Mouse (Mus musculus): Measurements from ENCODE around the gene S100a5. TPM values are rescaled to one million over a fixed set of nuclear protein-coding genes. Genes with fewer than 3 reads are reported as not detected.
A peak's percentile ranks its signal among the peaks of the same experiment; 100 is the strongest.

S100a5 gene
- polyA plus RNA-seq, 2 experiments, result not detected

DNA sequence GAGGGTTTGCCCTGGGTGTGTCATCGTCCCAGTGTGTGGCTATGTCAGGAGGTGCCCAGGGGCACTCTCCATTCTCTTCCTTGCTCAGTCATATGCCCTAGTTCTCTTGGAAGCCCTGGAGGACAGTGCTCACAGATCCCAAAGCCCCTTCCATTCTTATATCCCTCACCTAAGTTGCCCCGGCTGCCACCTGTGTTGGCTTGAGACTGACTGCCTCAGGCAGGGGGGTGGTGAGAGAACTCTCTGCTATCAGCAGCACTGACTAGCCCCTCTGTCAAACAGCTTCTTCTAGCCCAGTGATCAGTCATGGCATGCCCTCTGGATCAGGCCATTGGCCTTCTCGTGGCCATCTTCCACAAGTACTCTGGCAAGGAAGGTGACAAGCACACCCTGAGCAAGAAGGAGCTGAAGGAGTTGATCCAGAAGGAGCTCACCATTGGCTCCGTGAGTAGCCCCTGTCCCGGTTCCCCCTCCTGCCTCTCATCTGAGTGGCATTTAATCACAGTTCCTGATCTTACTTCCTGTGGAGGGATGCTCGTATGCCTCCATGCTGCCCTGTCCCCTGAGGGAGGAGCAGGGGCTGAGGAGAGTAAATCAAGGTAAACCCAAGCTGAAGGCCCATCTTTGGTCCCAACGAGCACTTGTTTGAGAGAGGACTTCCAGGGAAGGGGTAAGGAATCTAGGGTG is 5.3 kb downstream of the S100a5 start:
- Histone ChIP-seq H3K4me1 (replicated peaks; ENCODE audit: control insufficient read depth in 2 of 2, insufficient read depth in 2 of 2, low read length in 1 of 2) (no peaks in the 10 kb centered on the region), H3K36me3 (replicated peaks; ENCODE audit: control insufficient read depth, insufficient read depth, low read depth) (no peaks in the 10 kb centered on the region), H3K9ac (replicated peaks) (no peak overlapping the region), H3K4me2 (ENCODE audit: low read depth) (no peak overlapping the region), H3K4me3 (ENCODE audit: insufficient read depth in 1 of 2, low read depth in 2 of 2, low read length in 2 of 2) (no peak overlapping the region), H3K9me3 (ENCODE audit: control insufficient read depth, low read length) (no peaks in the 10 kb centered on the region), H3K27me3 (ENCODE audit: control insufficient read depth, insufficient read depth, low read length) (no peaks in the 10 kb centered on the region), H3K27ac (no peak overlapping the region)
- no peak for TF ChIP-seq CTCF (IDR thresholded peaks at IDR 0.05; ENCODE audit: low read depth)
- no peak for TF ChIP-seq EP300 (IDR thresholded peaks at IDR 0.05; ENCODE audit: low read depth)
- 28% methylated on average over 7 of the region's 7 CpGs for WGBS (ENCODE audit: insufficient replicate concordance)
- ATAC-seq (ENCODE audit: insufficient read depth) (no peak), DNase-seq (ENCODE audit: low read depth in 3 of 3, low spot score in 3 of 3) (no peak)

GRCm38 (mm10) chr3:90614148-90614530 is 5.8 kb downstream of the S100a5 start:
- ATAC-seq (ENCODE audit: insufficient read depth) (no peak), DNase-seq (ENCODE audit: low read depth in 3 of 3, low spot score in 3 of 3) (no peak)
- TF ChIP-seq CTCF (IDR thresholded peaks at IDR 0.05; ENCODE audit: low read depth) (no peak), EP300 (IDR thresholded peaks at IDR 0.05; ENCODE audit: low read depth) (no peak)
- Histone ChIP-seq H3K27me3 (ENCODE audit: control insufficient read depth, insufficient read depth, low read length) (no peaks in the 10 kb centered on the region), H3K9ac (replicated peaks) (no peak overlapping the region), H3K4me3 (ENCODE audit: insufficient read depth in 1 of 2, low read depth in 2 of 2, low read length in 2 of 2) (no peak overlapping the region), H3K4me2 (ENCODE audit: low read depth) (no peak overlapping the region), H3K4me1 (replicated peaks; ENCODE audit: control insufficient read depth in 2 of 2, insufficient read depth in 2 of 2, low read length in 1 of 2) (no peaks in the 10 kb centered on the region), H3K27ac (no peak overlapping the region), H3K36me3 (replicated peaks; ENCODE audit: control insufficient read depth, insufficient read depth, low read depth) (no peaks in the 10 kb centered on the region), H3K9me3 (ENCODE audit: control insufficient read depth, low read length) (no peaks in the 10 kb centered on the region)
- WGBS (ENCODE audit: insufficient replicate concordance), result 56% methylated on average over 6 of the region's 6 CpGs

DNA sequence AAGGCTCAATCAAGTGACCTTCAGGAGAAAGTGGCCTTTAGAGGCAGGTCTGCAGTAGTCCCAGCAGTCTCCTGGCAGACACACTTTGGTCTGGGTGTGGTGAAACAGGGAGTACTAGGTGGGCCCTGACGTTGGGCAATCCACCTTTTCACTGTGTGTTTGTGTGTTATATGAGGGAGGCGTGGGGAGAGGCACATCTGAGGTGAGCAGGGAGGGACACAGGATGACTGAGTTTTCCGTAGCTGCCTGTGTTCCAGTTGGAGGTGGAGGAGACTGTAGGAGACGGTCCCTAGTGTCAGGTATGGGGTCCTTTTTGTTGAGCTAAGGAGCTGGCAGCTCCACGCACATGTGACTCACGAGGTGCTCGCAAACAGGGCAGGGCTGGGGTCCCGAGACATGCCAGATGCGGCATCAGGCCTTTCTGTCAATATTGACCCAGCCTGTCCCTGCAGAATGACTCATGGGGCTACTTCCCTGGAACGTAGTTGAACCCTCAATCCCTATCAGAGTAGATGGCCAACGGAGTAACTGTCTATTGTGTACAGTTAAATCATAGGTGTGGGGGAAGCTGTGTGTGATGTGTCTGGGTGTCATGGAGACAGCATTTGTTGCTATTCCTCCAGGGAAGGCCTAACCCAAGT is 6.4 kb downstream of the S100a5 start:
- Histone ChIP-seq H3K9ac (replicated peaks) (no peak overlapping the region), H3K4me1 (replicated peaks; ENCODE audit: control insufficient read depth in 2 of 2, insufficient read depth in 2 of 2, low read length in 1 of 2) (no peaks in the 10 kb centered on the region), H3K4me3 (ENCODE audit: insufficient read depth in 1 of 2, low read depth in 2 of 2, low read length in 2 of 2) (no peak overlapping the region), H3K27ac (no peak overlapping the region), H3K4me2 (ENCODE audit: low read depth) (no peak overlapping the region), H3K36me3 (replicated peaks; ENCODE audit: control insufficient read depth, insufficient read depth, low read depth) (no peaks in the 10 kb centered on the region), H3K27me3 (ENCODE audit: control insufficient read depth, insufficient read depth, low read length) (no peaks in the 10 kb centered on the region), H3K9me3 (ENCODE audit: control insufficient read depth, low read length) (no peaks in the 10 kb centered on the region)
- 57% methylated on average over 11 of the region's 11 CpGs for WGBS (ENCODE audit: insufficient replicate concordance)
- TF ChIP-seq CTCF (IDR thresholded peaks at IDR 0.05; ENCODE audit: low read depth), result no peak
- no peak for TF ChIP-seq EP300 (IDR thresholded peaks at IDR 0.05; ENCODE audit: low read depth)
- ATAC-seq (ENCODE audit: insufficient read depth) (no peak), DNase-seq (ENCODE audit: low read depth in 3 of 3, low spot score in 3 of 3) (no peak)

DNA sequence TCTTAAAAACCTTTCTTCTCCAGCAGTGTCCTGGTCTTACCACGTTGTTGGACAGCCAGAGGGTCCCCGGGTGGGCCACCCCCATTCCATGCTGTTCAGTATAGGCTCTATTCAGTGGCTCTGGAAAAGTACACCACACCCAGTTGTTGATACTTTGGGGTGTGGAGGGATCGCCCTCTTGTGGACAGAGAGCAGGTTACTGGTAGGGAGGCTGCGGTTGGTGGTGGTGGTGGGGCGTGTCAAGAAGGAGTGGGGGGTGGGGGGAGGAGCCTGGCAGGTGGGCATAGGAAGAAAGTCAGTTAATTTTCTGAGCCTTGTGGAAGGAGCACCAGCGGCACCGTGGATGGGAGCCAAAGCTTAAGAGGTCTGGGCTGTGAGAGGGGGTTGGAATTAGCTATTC is 7.1 kb downstream of the S100a5 start:
- 5% methylated on average over 7 of the region's 7 CpGs for WGBS (ENCODE audit: insufficient replicate concordance)
- Histone ChIP-seq H3K27me3 (ENCODE audit: control insufficient read depth, insufficient read depth, low read length) (no peaks in the 10 kb centered on the region), H3K9ac (replicated peaks) (no peak overlapping the region), H3K27ac (no peak overlapping the region), H3K9me3 (ENCODE audit: control insufficient read depth, low read length) (no peaks in the 10 kb centered on the region), H3K4me1 (replicated peaks; ENCODE audit: control insufficient read depth in 2 of 2, insufficient read depth in 2 of 2, low read length in 1 of 2) (no peaks in the 10 kb centered on the region), H3K36me3 (replicated peaks; ENCODE audit: control insufficient read depth, insufficient read depth, low read depth) (no peaks in the 10 kb centered on the region), H3K4me3 (ENCODE audit: insufficient read depth in 1 of 2, low read depth in 2 of 2, low read length in 2 of 2) (no peak overlapping the region), H3K4me2 (ENCODE audit: low read depth) (no peak overlapping the region)
- ATAC-seq (ENCODE audit: insufficient read depth) (no peak), DNase-seq (ENCODE audit: low read depth in 3 of 3, low spot score in 3 of 3) (peak; percentile 10 to 31 (median 25))
- TF ChIP-seq EP300 (IDR thresholded peaks at IDR 0.05; ENCODE audit: low read depth) (no peak), CTCF (IDR thresholded peaks at IDR 0.05; ENCODE audit: low read depth) (peak; percentile 75)

DNA sequence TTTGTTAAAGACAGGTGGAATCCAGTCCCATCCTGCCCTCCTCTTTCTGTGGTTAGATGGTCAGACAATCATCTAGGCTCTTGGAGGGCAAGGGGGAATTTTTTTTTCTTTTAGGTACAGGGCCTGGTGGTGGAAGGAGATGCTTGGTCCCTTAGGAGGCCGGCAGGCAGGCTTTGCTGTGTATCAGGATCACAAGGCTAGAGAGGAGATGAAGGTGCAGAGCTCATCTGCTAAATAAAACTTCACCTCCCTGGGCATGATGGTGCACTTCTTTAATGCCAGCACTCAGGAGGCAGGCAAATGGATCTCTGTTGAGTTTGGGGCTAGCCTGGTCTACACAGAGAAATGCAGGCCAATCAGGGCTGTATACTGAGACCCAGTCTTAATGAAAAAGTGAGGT is 7.6 kb downstream of the S100a5 start:
- no peaks in the 10 kb centered on the region for H3K27me3 ChIP-seq (ENCODE audit: control insufficient read depth, insufficient read depth, low read length)
- no peak overlapping the region for H3K4me2 ChIP-seq (ENCODE audit: low read depth)
- no peak overlapping the region for H3K9ac ChIP-seq (replicated peaks)
- no peaks in the 10 kb centered on the region for H3K9me3 ChIP-seq (ENCODE audit: control insufficient read depth, low read length)
- 52% methylated on average over 1 of the region's 1 CpGs for WGBS (ENCODE audit: insufficient replicate concordance)
- H3K36me3 ChIP-seq (replicated peaks; ENCODE audit: control insufficient read depth, insufficient read depth, low read depth), result no peaks in the 10 kb centered on the region
- no peak for ATAC-seq (ENCODE audit: insufficient read depth)
- H3K4me1 ChIP-seq (replicated peaks; ENCODE audit: control insufficient read depth in 2 of 2, insufficient read depth in 2 of 2, low read length in 1 of 2), result no peaks in the 10 kb centered on the region
- no peak overlapping the region for H3K4me3 ChIP-seq (ENCODE audit: insufficient read depth in 1 of 2, low read depth in 2 of 2, low read length in 2 of 2)
- no peak overlapping the region for H3K27ac ChIP-seq
- no peak for DNase-seq (ENCODE audit: low read depth in 3 of 3, low spot score in 3 of 3)
- no peak for TF ChIP-seq EP300 (IDR thresholded peaks at IDR 0.05; ENCODE audit: low read depth)
- no peak for TF ChIP-seq CTCF (IDR thresholded peaks at IDR 0.05; ENCODE audit: low read depth)

All from liver, embryonic 14.5 days (tissue).